Mouse (Mus musculus): Measurements from ENCODE around the gene Rnf34.

The Rnf34 gene

DNA sequence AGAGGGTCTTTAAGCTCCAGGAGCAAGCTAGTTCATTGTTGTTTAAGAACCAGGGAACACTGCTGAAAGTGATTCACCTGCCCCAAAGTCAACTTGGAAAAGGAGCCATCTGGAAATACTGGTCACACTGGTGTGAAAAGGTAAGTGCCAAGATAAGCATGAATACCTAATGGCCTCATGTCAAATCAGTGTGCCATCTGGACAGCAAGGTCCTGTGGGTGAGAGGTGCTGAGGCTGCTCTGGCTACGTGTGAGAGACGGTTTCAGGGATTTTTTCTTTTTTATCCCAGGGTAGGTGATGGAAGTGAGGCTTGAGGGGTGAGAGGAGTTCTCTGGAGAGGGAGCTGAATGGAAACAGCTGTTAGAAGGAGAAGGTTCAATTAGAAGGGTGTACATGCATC, 23.7 kb downstream of the Rnf34 start:
- no peak for DNase-seq (ENCODE audit: low spot score in 2 of 2)

DNA sequence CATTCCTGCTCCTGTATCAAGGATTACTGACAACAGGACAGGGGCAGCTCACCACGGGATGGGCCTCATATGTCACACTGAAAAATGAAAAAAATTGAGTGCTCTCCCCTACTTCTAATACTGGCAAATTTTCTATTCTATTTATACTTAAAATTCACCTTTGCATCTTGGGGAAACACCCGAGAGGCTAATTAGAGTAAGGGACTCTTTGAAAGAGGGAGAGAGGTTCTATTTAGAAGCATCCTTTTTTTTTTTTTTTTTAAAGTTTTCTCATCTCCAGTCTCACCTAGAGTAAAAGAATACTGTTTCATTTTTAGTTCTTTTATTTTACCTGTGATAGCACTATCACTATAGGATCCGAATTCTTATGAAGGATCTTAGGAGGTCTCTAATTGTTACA, 24.5 kb downstream of the Rnf34 start:
- no peak for DNase-seq (ENCODE audit: low spot score in 2 of 2)

DNA sequence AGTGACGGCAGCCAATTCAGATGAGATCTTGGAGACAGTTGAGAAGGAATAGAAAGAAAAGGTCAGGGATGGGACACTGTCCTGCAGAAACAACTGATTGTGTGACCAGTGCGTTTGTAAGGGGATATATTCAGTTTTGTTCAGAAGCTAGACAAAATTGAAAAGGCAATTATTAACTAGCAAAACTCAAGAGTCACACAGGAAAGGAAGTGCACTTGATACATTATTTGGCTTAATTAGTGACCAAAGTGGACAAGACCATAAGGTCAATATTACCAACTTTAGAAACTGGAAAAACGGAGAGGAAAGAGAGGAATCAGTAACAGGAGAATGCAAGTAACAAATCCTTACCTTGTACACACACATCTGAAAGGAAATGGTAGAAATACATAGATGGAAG, 26.8 kb downstream of the Rnf34 start:
- DNase-seq (ENCODE audit: low spot score in 2 of 2) = no peak

DNA sequence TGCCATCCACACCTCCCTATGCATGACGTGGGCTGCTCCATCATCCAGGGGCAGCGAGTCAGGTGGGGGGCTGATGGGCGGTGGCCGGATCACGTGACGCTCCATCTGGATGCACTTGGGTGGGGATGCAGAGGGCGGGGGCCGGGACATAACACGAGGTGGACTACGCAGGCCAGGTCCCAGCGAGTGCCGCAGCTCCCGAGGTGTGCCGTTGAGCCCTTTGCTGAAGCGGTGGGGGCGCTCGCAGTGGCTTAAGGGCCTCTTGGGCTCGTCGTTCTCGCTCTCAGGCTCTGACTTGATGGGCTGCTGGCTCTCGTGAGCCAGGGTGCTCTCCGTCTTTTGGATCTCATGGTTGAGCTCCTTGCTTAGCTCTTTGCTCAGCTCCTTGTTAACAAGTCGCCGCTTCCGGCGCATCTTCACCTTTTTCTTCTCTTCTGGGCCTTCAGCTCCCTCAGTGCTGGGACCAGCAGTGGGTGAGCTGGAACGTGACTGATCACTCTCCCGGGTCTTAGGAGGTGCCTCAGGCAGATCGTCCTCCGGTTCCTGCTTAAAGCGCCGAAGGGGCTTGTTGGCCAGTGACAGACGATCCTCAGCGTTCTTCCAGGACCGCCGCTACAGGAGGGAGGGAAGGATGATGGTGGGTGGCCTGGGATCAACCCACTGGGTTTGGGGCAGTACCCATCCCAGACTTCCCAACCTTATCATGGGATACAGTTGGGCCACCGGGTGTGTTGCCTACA, 30.6 kb downstream of the Rnf34 start:
- no peak for DNase-seq (ENCODE audit: low spot score in 2 of 2)

DNA sequence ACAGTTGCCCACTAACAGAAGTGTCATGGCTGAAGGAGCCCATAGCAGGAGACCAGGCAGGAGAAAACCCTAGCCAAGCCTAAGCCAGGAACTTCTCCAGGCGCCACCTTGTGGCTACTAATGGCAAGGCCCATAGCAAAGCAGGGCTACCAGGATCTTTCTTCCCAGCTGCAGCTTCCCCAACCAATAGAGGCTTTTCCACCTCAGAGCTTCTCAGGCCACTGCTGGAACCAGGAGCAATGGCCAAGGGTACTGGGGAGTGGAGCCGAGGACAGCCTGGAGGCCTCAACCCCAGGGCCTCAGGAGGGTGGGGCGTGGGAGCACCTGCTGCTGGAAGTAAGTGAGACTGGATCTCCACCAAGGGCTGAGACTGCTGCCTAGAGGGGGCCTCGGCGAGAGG, 31.5 kb downstream of the Rnf34 start:
- peak; percentile 30 to 41 for DNase-seq (ENCODE audit: low spot score in 2 of 2)

DNA sequence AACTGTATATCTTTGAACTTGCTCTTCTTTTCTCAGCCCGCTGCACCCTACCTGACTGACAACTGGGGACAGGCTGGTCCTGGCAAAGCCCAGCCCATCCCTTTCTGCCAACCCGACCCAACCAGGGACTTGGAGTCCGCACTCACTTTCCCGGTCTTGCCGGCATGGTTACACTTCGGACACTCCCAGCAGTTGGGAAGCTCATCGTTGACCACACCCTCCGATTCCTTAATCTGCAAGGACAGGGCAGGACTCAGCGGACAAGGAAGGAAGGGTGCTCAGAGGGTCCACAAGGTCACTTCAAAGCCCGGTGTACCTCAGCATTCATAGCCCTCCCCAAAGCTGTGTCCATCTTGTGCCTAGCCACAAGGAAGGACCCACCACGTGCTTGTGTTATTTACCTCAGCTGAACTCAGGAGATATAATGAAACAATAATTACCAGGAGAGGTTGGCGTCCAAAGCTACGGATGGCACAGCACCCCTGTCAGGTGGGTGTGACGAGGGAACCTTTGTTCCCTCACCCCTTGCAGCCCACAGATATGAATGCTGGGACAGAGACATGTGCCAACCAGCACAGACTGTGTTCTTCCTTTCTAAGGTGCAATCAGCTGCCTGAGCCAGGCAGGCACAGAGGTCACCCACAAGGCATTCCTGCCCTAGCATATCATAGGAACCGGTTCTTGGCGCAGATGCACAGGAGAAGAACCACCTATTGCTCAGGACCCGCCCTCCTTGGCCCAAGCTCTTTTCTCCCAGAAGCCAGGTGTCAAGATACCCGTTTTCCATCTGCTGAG, 32.6 kb downstream of the Rnf34 start:
- no peak for DNase-seq (ENCODE audit: low spot score in 2 of 2)

DNA sequence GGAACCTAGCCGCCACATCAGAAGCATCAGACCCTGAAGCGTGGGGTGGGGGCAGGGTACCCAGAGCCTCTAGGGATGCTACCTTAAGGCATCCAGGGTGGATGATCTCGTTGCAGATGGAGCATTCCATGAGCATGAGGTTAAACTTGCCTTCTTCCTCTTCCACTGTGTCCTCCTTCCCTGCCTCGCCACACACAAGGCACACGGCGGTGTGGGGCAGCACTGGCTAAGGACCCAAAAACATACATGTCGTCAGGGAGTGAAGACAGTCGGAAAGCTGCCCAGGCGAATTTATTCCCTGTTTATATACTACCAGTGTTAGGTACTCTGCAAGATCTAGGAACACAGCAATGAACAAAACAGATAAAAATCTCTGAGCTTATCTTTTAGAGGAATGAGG, 33.4 kb downstream of the Rnf34 start:
- no peak for DNase-seq (ENCODE audit: low spot score in 2 of 2)

DNA sequence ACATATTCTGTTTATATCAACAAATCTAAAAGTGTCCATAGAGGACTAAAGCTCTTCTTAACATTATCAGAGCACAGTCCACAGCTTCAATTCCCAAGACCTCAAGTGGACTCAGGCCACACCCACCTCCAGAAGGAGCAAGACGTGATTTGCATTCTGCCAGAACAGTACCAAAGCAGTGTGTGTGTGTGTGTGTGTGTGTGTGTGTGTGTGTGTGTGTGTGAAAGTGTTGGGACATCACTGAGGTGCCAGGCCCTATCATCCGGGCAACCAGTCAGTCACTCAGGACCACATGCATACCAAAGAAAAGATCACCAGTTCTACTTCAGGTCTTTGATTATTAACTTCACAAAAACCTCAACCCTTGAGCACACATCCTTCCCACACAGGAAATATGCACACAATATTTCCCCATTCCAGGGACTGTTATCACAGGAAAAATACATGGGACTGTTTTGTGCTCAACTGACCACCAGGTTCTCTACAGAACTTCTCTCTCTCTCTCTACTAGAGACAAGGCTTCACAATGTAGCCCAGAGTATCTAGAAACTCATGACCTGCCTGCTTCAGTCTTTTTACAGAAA, 33.9 kb downstream of the Rnf34 start:
- no peak for DNase-seq (ENCODE audit: low spot score in 2 of 2)

DNA sequence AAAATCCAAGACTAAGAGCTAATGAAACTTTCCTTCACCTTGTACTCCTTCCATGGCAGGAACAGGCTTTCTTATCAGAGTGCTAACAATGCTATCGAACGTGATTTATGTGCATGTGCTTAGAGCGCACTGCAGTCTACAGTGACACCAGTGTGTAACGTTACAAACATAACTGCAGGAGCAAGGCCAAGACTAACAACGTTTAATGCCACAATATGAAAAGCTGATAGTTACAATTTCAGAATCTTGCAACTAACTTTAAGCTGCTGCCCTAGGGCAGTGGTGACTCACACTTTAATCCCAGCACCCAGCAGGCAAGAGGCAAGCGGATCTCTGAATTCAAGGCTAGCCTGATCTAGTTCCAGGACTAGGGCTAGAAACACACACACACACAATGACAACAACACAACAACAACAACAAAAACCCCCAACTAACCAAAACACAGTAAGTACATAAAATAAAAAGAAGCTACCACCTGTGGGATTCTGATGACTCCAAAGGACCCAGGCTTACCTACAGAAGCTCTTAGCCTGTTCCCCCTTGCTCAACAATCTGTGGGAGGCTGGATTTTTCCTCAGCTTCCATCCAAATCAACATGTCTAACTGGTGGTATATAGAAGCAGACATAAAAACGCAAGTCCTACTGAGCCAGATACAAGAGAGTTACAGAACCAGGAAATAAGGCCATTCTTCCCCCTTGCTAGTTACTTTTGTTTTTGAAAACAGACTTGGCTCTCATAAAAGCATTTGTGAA, 34.9 kb downstream of the Rnf34 start:
- no peak for DNase-seq (ENCODE audit: low spot score in 2 of 2)

DNA sequence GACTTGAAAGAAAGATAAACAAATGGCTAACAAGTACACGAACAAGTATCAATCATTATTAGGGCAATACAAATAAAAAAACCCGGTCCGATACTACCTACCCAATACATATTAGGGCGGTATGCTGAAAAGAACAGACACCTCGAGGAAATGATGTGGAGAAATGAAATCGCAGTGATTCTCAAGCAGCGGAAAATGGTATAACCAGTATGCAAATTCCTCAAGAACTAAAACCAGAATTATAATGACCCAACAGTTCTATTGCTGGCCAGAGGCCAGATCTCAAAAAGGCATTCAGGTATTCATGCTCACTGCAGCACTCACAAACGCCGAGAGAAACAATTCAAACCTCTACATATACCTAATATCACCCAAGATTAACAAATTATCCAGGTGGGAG, 37.2 kb downstream of the Rnf34 start:
- DNase-seq (ENCODE audit: low spot score in 2 of 2) = no peak

DNA sequence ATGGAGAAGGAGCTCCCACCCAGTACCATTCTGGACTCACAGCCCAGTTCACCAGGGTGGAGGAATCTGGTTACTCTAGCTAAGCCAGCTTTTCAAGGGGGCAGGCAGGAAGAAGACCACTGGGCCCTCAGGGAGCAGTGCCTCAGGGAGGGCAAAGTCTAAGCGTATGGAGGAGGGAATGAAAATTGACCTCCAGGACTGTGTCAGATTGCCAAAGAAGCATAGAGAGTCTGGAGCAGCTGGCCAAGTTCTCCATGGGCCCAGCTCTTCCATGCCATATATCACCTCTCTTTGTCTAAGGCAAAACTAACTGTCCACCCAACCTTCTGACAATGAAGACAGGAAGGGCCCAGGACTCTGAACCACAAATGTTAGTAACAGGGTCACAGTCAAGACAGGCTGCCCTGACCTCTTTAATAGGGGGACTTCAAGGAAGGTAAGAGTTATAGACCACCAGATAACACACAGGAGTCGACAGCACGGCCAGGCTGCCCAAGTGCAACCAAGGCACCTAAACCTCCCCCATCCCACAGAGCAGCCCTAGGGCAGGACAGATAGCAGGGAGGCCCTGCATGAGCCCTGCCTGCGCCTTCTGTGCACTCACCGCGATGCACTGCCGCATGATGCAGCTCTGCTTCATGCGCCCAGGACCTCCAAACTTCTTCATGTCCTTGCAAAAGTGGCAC, 38.2 kb downstream of the Rnf34 start:
- DNase-seq (ENCODE audit: low spot score in 2 of 2) = no peak

DNA sequence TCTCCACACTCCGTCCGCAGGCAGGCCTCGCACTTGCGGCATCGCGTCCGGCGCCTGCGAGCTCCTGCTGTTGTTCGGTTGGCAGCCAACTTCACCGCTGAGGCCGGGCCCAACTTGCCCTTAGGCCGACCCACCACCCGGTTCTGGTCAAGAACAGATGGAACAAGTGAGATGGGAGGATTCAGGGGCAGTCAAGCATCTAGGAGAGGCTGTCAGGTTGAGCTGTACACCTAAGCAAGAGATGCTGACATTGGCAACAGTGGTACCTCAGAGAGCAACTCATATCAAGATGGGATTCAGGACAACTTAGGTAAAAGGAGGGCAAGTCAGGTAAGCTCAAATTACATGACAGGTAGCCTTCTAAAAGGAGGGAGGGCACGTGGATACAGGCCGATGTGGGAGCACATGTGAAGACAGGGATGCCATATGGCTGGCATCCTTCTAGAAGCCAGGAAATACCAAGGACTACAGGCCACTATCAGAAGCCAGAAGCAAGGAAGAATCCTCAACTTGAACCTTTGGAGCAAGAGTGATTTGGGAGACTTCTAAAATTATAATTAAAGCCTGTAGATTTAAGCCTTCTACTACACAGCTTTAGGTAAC, 38.9 kb downstream of the Rnf34 start:
- DNase-seq (ENCODE audit: low spot score in 2 of 2) = no peak

DNA sequence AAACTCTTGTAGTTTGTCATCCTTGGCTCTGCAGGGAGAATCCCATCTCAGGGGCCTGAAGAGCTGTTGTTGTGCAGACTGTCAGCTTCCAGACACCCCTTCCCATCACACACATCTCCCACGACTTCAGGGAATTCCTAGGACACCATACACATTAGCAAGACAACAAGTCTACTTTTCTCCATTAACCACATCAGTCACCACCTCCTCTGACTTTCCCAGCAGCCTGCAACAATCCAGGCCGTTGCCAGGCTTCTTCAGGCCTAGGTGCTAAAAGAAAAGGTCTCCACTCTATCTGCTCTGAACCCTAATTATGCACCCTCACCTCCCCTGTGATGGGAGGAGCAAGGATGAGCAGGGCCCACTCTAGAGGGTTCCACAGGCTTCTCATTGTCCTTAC, 40.5 kb downstream of the Rnf34 start:
- DNase-seq (ENCODE audit: low spot score in 2 of 2) = no peak

DNA sequence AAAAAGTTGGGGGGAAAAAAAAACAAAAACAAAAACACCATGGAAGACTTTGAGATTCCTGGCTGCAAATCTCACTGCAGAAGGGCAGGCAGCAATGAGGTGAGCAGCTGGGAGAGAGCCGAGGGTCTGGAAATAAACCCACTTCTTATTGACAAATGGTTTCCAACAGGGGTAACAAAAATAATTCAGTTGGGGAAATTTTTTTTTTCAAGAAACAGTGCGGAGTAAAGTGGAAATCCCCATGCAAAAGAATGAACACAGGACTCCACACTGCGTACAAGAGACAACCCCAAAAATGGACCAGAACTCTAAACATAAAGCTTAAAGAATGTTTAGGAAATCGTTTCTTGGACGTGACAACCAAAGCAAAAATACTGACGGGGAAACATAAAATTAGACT, 43.4 kb downstream of the Rnf34 start:
- no peak for DNase-seq (ENCODE audit: low spot score in 2 of 2)

DNA sequence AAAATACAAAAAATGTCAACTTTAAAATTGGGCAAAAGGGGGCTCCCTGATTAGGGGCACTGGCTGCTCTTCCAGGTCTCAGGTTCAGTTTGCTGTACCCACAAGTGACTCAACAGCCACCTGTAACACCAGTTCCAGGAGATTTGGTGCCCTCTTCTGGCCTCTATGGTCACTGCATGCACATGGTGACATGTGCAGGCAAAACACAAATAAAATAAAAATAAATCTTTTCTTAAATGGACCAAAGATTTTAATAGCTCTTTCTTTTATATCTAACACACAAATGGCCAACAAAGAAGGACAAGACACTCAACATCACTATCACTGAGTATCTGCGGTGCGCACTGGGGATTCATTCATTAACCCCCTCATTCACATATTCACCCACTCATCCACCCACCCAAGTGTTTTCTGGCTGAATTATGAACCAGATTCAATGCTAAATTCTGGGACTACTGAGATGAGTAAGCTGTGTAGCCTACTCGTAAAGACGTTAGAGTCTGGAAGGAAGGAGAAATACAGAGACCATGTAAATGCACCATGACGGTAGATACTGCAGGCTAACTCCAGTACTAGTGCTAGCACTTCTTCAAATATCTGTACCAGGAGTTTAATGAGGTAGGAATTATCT, 44.3 kb downstream of the Rnf34 start:
- peak; percentile 56 to 67 for DNase-seq (ENCODE audit: low spot score in 2 of 2)

DNA sequence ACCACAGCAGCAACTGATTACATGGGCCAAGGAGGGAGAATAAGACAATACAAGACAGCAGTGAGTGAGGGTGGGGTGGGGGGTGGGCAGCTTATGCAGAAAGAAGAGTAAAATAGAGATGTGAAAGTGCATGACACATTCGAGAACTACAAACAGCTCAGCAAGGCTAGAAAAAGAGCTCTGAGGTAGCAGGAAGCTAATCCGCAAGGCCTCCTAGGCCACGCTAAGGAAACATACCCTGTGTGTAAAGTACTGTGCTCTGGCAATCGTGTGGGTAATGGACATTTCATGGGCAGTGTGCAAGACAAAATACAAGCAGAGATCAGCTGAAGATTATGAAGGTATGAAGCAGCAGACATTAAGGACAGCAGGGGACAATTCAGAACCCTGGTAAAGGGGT, 45.0 kb downstream of the Rnf34 start:
- DNase-seq (ENCODE audit: low spot score in 2 of 2) = peak; percentile 43 to 48

DNA sequence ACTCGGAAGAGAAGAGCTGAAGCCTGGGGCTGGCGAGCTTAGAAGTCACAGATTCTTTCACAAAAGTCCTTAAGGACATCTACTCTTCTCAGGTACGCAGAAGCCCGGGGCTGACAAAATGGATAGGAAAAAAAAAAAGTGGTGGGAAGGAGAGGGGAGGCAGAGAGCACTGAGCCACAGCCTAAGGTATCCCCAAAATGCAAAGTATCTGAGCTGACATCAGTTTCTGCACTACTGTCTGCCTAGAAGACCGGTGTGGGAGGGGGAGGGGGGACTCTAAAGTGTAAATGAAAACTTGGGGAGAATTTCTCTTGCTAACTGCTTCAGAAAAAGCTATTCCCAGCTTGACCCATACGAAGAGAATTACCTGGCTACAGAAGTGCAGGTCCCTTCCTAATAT, 48.3 kb downstream of the Rnf34 start:
- DNase-seq (ENCODE audit: low spot score in 2 of 2) = no peak

DNA sequence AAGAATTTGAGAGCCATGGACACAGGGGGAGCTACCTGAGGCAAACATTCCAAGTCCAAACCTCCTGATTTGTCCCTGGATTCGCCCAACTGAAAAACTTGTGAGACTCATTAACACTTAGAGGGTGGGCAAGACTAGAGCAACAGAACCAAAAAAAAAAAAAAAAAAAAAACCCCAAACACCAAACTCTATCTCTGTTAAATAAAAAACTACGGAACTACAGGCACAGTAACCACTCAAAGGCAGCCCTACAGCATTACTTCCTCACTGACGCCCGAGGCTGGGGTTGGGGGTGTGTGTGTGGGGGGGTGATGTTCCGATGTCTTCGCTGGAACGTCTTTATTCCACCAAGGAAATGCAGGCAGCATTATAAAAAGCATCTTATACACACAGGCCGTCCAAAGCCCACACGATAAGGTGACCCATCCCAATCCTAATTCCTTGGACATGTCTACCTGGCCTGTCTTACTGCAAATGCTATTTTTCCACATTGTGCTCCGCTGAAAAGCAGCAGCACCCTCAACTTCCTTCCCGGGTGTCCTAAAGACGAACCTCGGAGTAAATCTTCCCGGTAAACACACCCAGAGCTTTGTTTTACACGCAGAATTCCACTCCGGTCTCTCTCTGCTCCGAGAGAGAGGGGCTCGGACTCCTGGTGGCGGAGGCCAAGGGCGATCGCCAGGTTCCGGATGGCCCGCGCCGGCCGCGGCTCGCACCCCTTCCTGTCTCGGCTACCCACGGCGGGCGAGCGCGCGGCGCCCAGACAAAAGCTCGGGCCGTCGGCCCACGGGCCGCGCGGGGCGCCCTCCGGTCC, 49.3 kb downstream of the Rnf34 start:
- DNase-seq (ENCODE audit: low spot score in 2 of 2) = peak; percentile 35 to 43

DNA sequence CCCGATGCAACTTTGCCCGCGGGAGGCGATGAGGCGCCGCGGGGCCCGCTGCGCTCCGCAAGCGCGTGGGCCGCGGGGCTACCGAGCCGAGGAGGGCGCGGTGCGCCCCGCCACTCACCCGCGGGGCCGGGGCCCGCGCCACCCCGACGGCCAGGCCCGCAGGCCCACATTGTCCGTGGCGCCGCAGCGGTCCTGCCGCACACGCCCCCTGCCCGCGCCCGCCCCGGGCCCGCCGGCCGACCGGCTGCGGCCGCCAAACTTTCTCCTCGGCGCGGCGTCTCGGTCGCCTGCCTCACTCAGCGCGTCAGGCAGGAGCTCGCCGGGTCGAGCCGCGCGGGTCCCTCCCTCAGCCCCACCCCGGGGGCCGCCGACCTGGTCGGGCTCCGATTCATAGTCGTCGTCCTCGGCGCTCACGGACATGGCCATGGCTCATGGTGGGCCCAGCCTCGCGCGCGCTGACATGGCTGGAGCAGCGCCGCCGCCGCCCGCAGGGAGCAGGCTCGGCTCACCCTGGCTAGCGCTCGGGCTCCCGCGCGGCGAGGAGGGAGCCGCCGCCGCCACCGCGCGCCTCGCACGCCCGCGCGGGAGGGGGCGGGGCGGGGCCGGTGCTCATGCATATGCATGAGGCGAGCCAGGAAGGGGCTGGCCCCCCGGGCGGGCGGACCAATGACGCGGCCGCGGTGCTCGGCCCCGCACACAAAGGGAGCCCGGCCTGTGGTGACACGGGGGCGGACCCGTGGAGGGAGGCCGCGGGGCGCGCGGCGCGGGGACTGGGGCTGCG, 50.1 kb downstream of the Rnf34 start:
- DNase-seq (ENCODE audit: low spot score in 2 of 2) = peak; percentile 89 to 90

All from spleen, postnatal 36 days (tissue).